ENCODE assay signal across 8 mouse cellular contexts in the genomic region with DNA sequence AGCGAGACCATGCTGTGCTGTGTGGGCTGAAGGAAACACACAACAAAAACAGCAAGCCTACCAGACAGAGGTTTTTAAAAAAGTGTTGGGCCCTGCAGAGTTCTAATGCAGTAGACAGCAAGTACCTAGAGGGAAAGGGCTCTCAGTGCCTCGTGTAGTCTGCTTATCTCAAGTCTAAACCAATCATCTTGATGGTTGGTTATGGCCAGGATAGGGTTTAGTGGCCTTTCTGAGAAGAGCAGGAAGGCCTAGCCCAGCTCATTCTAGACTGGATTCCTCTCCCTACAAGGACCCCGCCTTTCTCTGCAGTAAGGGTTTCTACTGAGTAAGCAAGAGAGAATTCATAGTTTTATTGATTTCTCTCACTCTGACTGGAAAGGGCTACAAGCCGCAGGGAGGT.
DNase-seq lines count a peak whose midpoint lies in the region; ATAC-seq and TF ChIP-seq lines count a peak whose summit lies in the region.

No protein-coding gene starts in this region.

- peaks cover 36% of the 10 kb centered on the region for H3K4me1 ChIP-seq in forebrain, embryonic 11.5 days (replicated peaks; ENCODE audit: control insufficient read depth, insufficient read depth, low read length)
- H3K4me1 ChIP-seq in forebrain, embryonic 16.5 days (replicated peaks; ENCODE audit: control insufficient read depth, insufficient read depth, low read length): peaks cover 41% of the 10 kb centered on the region
- peaks cover 39% of the 10 kb centered on the region for H3K4me1 ChIP-seq in lung, embryonic 14.5 days (ENCODE audit: insufficient read depth)
- peaks cover 38% of the 10 kb centered on the region for H3K4me1 ChIP-seq in forebrain, embryonic 14.5 days (ENCODE audit: control insufficient read depth, insufficient read depth, low read length)
- peaks cover 38% of the 10 kb centered on the region for H3K4me1 ChIP-seq in limb, embryonic 15.5 days

- peak overlapping the region; percentile 93 for H3K27ac ChIP-seq in forebrain, embryonic 11.5 days (ENCODE audit: low read depth, low read length)
- no peak overlapping the region; the same call in 1 of the 2 replicates for H3K27ac ChIP-seq in forebrain, embryonic 16.5 days (ENCODE audit: low read length)
- 0 out of 2 replicates have a peak overlapping the region, but pooled peaks have one; percentile 12 for H3K27ac ChIP-seq in lung, embryonic 14.5 days (ENCODE audit: low read depth)
- H3K27ac ChIP-seq in forebrain, embryonic 14.5 days (ENCODE audit: low read depth, low read length): peak overlapping the region; percentile 76; the same call in 1 of the 2 replicates
- H3K27ac ChIP-seq in limb, embryonic 15.5 days: peak overlapping the region; percentile 90; the same call in 1 of the 2 replicates

- H3K9ac ChIP-seq in forebrain, embryonic 11.5 days (ENCODE audit: low read length): 0 out of 2 replicates have a peak overlapping the region, but pooled peaks have one; percentile 4
- no peak overlapping the region for H3K9ac ChIP-seq in forebrain, embryonic 16.5 days (replicated peaks; ENCODE audit: low read depth, low read length)
- no peak overlapping the region for H3K9ac ChIP-seq in lung, embryonic 14.5 days
- H3K9ac ChIP-seq in forebrain, embryonic 14.5 days (ENCODE audit: low read length): no peak overlapping the region
- no peak overlapping the region for H3K9ac ChIP-seq in limb, embryonic 15.5 days

- no peaks in the 10 kb centered on the region for H3K36me3 ChIP-seq in forebrain, embryonic 11.5 days (ENCODE audit: control insufficient read depth, insufficient read depth, low read length)
- H3K36me3 ChIP-seq in forebrain, embryonic 16.5 days (ENCODE audit: control insufficient read depth, insufficient read depth): no peaks in the 10 kb centered on the region
- no peaks in the 10 kb centered on the region for H3K36me3 ChIP-seq in lung, embryonic 14.5 days (ENCODE audit: insufficient read depth)
- H3K36me3 ChIP-seq in forebrain, embryonic 14.5 days (ENCODE audit: control insufficient read depth, insufficient read depth, low read length): no peaks in the 10 kb centered on the region
- H3K36me3 ChIP-seq in limb, embryonic 15.5 days: no peaks in the 10 kb centered on the region

- 46% methylated on average over 4 of the region's 4 CpGs for WGBS in forebrain, embryonic 11.5 days
- WGBS in forebrain, embryonic 16.5 days: 55% methylated on average over 4 of the region's 4 CpGs
- 57% methylated on average over 4 of the region's 4 CpGs for WGBS in lung, embryonic 14.5 days
- 49% methylated on average over 4 of the region's 4 CpGs for WGBS in forebrain, embryonic 14.5 days
- 47% methylated on average over 4 of the region's 4 CpGs for WGBS in limb, embryonic 15.5 days

- no peak for TF ChIP-seq CTCF in lung, embryonic 14.5 days (IDR thresholded peaks at IDR 0.05; ENCODE audit: low read depth)

- no peaks in the 10 kb centered on the region for H3K27me3 ChIP-seq in forebrain, embryonic 11.5 days (ENCODE audit: control insufficient read depth, insufficient read depth, low read length)
- no peaks in the 10 kb centered on the region for H3K27me3 ChIP-seq in forebrain, embryonic 16.5 days (replicated peaks; ENCODE audit: control insufficient read depth, insufficient read depth, low read length)
- no peaks in the 10 kb centered on the region for H3K27me3 ChIP-seq in lung, embryonic 14.5 days (ENCODE audit: insufficient read depth, low read length)
- no peaks in the 10 kb centered on the region for H3K27me3 ChIP-seq in forebrain, embryonic 14.5 days (replicated peaks; ENCODE audit: control insufficient read depth, insufficient read depth, low read length)
- H3K27me3 ChIP-seq in limb, embryonic 15.5 days: no peaks in the 10 kb centered on the region

- no peak for DNase-seq in forebrain, embryonic 11.5 days (ENCODE audit: low spot score)
- no peak for DNase-seq in lung, embryonic 14.5 days
- DNase-seq in lung, postnatal 10 days: no peak
- no peak for DNase-seq in forebrain, embryonic 14.5 days (ENCODE audit: low spot score)
- DNase-seq in B cell, adult 2 months: no peak

- no peak for ATAC-seq in forebrain, embryonic 11.5 days (replicated peaks; ENCODE audit: low FRiP score)
- no peak for ATAC-seq in forebrain, embryonic 16.5 days
- ATAC-seq in lung, embryonic 14.5 days (ENCODE audit: insufficient read depth): no peak
- no peak for ATAC-seq in forebrain, embryonic 14.5 days
- ATAC-seq in limb, embryonic 15.5 days (ENCODE audit: insufficient number of reproducible peaks, low FRiP score, low TSS enrichment, low read depth): no peak
- ATAC-seq in activated CD4-positive, CD25-positive, alpha-beta regulatory T cell, adult 4 months: no peak

- peak overlapping the region; percentile 55; the same call in 1 of the 2 replicates for H3K4me2 ChIP-seq in forebrain, embryonic 11.5 days (ENCODE audit: low read depth, low read length, severe bottlenecking)
- H3K4me2 ChIP-seq in forebrain, embryonic 16.5 days (ENCODE audit: low read length): no peak overlapping the region
- H3K4me2 ChIP-seq in lung, embryonic 14.5 days: no peak overlapping the region
- no peak overlapping the region for H3K4me2 ChIP-seq in forebrain, embryonic 14.5 days (ENCODE audit: low read length)
- H3K4me2 ChIP-seq in limb, embryonic 15.5 days: no peak overlapping the region

- no peak overlapping the region for H3K4me3 ChIP-seq in forebrain, embryonic 11.5 days (ENCODE audit: low read depth, low read length)
- no peak overlapping the region for H3K4me3 ChIP-seq in forebrain, embryonic 16.5 days (replicated peaks; ENCODE audit: low read length)
- H3K4me3 ChIP-seq in lung, embryonic 14.5 days (ENCODE audit: low read depth, low read length): no peak overlapping the region
- no peak overlapping the region for H3K4me3 ChIP-seq in forebrain, embryonic 14.5 days (ENCODE audit: low read depth, low read length)
- H3K4me3 ChIP-seq in limb, embryonic 15.5 days: no peak overlapping the region

- H3K9me3 ChIP-seq in forebrain, embryonic 11.5 days (ENCODE audit: control insufficient read depth, low read length): no peaks in the 10 kb centered on the region
- H3K9me3 ChIP-seq in forebrain, embryonic 16.5 days (ENCODE audit: control insufficient read depth, low read length): no peaks in the 10 kb centered on the region
- no peaks in the 10 kb centered on the region for H3K9me3 ChIP-seq in lung, embryonic 14.5 days (ENCODE audit: low read depth, low read length)
- no peaks in the 10 kb centered on the region for H3K9me3 ChIP-seq in forebrain, embryonic 14.5 days (replicated peaks; ENCODE audit: control insufficient read depth, low read length)
- H3K9me3 ChIP-seq in limb, embryonic 15.5 days: no peaks in the 10 kb centered on the region
